ENCODE assay signal across 27 mouse cellular contexts in the genomic region with DNA sequence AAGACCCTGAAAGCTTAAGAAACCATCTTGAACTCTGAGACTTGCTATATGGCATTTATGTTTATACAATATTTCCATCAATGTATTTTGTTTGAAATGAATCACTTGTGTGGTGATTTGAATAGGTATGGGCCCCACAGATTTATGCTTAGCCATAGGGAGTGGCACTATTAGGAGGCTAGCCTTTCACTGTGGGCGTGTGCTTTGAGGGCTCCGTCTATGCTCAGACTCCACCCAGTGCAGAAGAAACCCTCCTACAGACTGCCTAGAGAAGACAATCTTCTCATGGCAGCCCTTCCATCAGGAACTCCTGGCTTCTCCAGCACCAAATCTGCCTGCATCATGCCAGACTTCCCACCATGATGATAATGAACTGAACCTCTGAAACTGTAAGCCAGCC. TPM values are rescaled to one million over a fixed set of nuclear protein-coding genes. Genes with fewer than 3 reads are reported as not detected.
DNase-seq lines count a peak whose midpoint lies in the region; ATAC-seq and TF ChIP-seq lines count a peak whose summit lies in the region.
"Had no signal": no experiment of that assay in that cellular context is flagged by ENCODE, and none has a peak within 500 bp of the region (broad histone marks: within the 10 kb centered on the region; RNA-seq: fewer than 3 reads in every experiment).

No protein-coding gene starts in this region.

- peaks cover 80% of the 10 kb centered on the region for H3K36me3 ChIP-seq in liver, embryonic 12.5 days
- peaks cover 26% of the 10 kb centered on the region; the same call in 1 of the 2 replicates for H3K36me3 ChIP-seq in liver, embryonic 11.5 days (ENCODE audit: control insufficient read depth, insufficient read depth, low read length)
- H3K36me3 ChIP-seq in stomach, postnatal 0 days (ENCODE audit: control insufficient read depth, insufficient read depth, low read length) = peaks cover 11% of the 10 kb centered on the region

- H3K27me3 ChIP-seq in liver, embryonic 12.5 days (replicated peaks) = no peaks in the 10 kb centered on the region
- H3K27me3 ChIP-seq in liver, embryonic 11.5 days (replicated peaks; ENCODE audit: control insufficient read depth, insufficient read depth, low read length) = no peaks in the 10 kb centered on the region
- H3K27me3 ChIP-seq in stomach, postnatal 0 days (ENCODE audit: control insufficient read depth, insufficient read depth, low read length) = no peaks in the 10 kb centered on the region
- H3K27me3 ChIP-seq: embryonic facial prominence, embryonic 13.5 days; forebrain, embryonic 13.5 days had no signal

- no peak overlapping the region for H3K4me3 ChIP-seq in liver, embryonic 12.5 days
- H3K4me3 ChIP-seq in liver, embryonic 11.5 days (ENCODE audit: low read depth, low read length) = no peak overlapping the region
- no peak overlapping the region for H3K4me3 ChIP-seq in stomach, postnatal 0 days (ENCODE audit: low read depth, low read length)
- H3K4me3 ChIP-seq: embryonic facial prominence, embryonic 10.5 days; embryonic facial prominence, embryonic 13.5 days; forebrain, embryonic 10.5 days; forebrain, embryonic 13.5 days; hindbrain, embryonic 10.5 days had no signal

- DNase-seq in liver, embryonic 11.5 days (ENCODE audit: low spot score) = no peak
- no peak for DNase-seq in stomach, postnatal 0 days (ENCODE audit: low spot score)
- DNase-seq in right cerebral cortex, postnatal 36 days (ENCODE audit: low spot score in 2 of 2) = no peak
- no peak for DNase-seq in kidney, postnatal 4 days
- DNase-seq: adrenal gland, postnatal 10 days; adrenal gland, postnatal 36 days; cerebellum, adult 2 months; cerebellum, adult 9-11 months; cerebellum, postnatal 25 days; embryo, embryonic 11 days; gastrocnemius, postnatal 10 days; gastrocnemius, postnatal 36 days had no signal

- no peak overlapping the region for H3K4me2 ChIP-seq in liver, embryonic 12.5 days
- H3K4me2 ChIP-seq in liver, embryonic 11.5 days = no peak overlapping the region
- H3K4me2 ChIP-seq in stomach, postnatal 0 days (replicated peaks; ENCODE audit: low read depth) = no peak overlapping the region
- H3K4me2 ChIP-seq: embryonic facial prominence, embryonic 13.5 days; forebrain, embryonic 13.5 days; heart, embryonic 11.5 days; hindbrain, embryonic 14.5 days had no signal

- H3K9ac ChIP-seq in liver, embryonic 12.5 days = no peak overlapping the region
- H3K9ac ChIP-seq in liver, embryonic 11.5 days (ENCODE audit: low read depth, low read length) = no peak overlapping the region
- no peak overlapping the region for H3K9ac ChIP-seq in stomach, postnatal 0 days (ENCODE audit: low read length)
- H3K9ac ChIP-seq: embryonic facial prominence, embryonic 13.5 days; forebrain, embryonic 13.5 days; hindbrain, embryonic 14.5 days had no signal

- TF ChIP-seq EP300 in stomach, postnatal 0 days (optimal IDR thresholded peaks at IDR 0.05) = no peak

- ATAC-seq in liver, embryonic 12.5 days = peak; percentile 70
- no peak; the same call in 1 of the 2 replicates for ATAC-seq in liver, embryonic 11.5 days (replicated peaks; ENCODE audit: low FRiP score)
- ATAC-seq in erythroblast, adult 5-6 weeks (replicated peaks; ENCODE audit: low FRiP score, poor library complexity, severe bottlenecking) = peak; percentile 69
- ATAC-seq in stomach, postnatal 0 days (ENCODE audit: low FRiP score, low TSS enrichment) = peak; percentile 60; the same call in 1 of the 2 replicates
- ATAC-seq: CD4-positive, CD25-positive, alpha-beta regulatory T cell, adult 4 months; forebrain, embryonic 13.5 days; forebrain, embryonic 16.5 days; hindbrain, postnatal 0 days; inflammation-experienced regulatory T-cells, adult 6 months had no signal

- 34% methylated on average over 2 of the region's 2 CpGs for WGBS in liver, embryonic 12.5 days (ENCODE audit: insufficient replicate concordance)
- 61% methylated on average over 2 of the region's 2 CpGs for WGBS in liver, embryonic 11.5 days
- 62% methylated on average over 2 of the region's 2 CpGs for WGBS in stomach, postnatal 0 days

- TF ChIP-seq CTCF in stomach, postnatal 0 days (IDR thresholded peaks at IDR 0.05; ENCODE audit: low read depth) = no peak

- H3K4me1 ChIP-seq in liver, embryonic 12.5 days = peaks cover 10% of the 10 kb centered on the region
- no peaks in the 10 kb centered on the region for H3K4me1 ChIP-seq in liver, embryonic 11.5 days (replicated peaks; ENCODE audit: control insufficient read depth, insufficient read depth, low read length)
- no peaks in the 10 kb centered on the region for H3K4me1 ChIP-seq in stomach, postnatal 0 days (replicated peaks; ENCODE audit: control insufficient read depth, insufficient read depth)
- H3K4me1 ChIP-seq: embryonic facial prominence, embryonic 10.5 days; embryonic facial prominence, embryonic 13.5 days; forebrain, embryonic 10.5 days; forebrain, embryonic 13.5 days; hindbrain, embryonic 10.5 days had no signal

- no peaks in the 10 kb centered on the region for H3K9me3 ChIP-seq in liver, embryonic 12.5 days (replicated peaks)
- H3K9me3 ChIP-seq in liver, embryonic 11.5 days (ENCODE audit: control insufficient read depth, low read length) = no peaks in the 10 kb centered on the region
- H3K9me3 ChIP-seq in stomach, postnatal 0 days (ENCODE audit: control insufficient read depth, low read length) = no peaks in the 10 kb centered on the region
- H3K9me3 ChIP-seq: embryonic facial prominence, embryonic 10.5 days; embryonic facial prominence, embryonic 13.5 days; forebrain, embryonic 10.5 days; forebrain, embryonic 13.5 days; hindbrain, embryonic 10.5 days had no signal

- no peak overlapping the region for H3K27ac ChIP-seq in liver, embryonic 12.5 days
- no peak overlapping the region for H3K27ac ChIP-seq in liver, embryonic 11.5 days (ENCODE audit: low read depth, low read length)
- H3K27ac ChIP-seq in stomach, postnatal 0 days (replicated peaks) = no peak overlapping the region
- H3K27ac ChIP-seq: embryonic facial prominence, embryonic 10.5 days; embryonic facial prominence, embryonic 13.5 days; forebrain, embryonic 10.5 days; forebrain, embryonic 13.5 days; hindbrain, embryonic 10.5 days; hindbrain, embryonic 14.5 days; hindbrain, postnatal 0 days had no signal

RNA-seq across cellular contexts. Expression of gene Eef1b2, which starts 8.0 kb away (rescaled TPM):
- polyA plus RNA-seq in liver, embryonic 12.5 days (2016; fragmentation: Nextera tagmentation; extraction: Ambion mirVana) = 388 and 395 TPM in 2 replicates
- polyA plus RNA-seq in liver, embryonic 11.5 days (2014; fragmentation: Nextera tagmentation; extraction: Ambion mirVana) = 694 and 775 TPM in 2 replicates
- 258 and 276 TPM in 2 replicates for total RNA-seq in erythroblast, adult 5-6 weeks (2015; ENCODE audit: low replicate concordance)
- 379 and 551 TPM in 2 replicates for total RNA-seq in erythroblast, adult 5-6 weeks (2017; ENCODE audit: low replicate concordance)
- polyA plus RNA-seq in stomach, postnatal 0 days (2015; fragmentation: Nextera tagmentation; extraction: Ambion mirVana) = 427 and 438 TPM in 2 replicates

RNA-seq across cellular contexts. Expression of gene Ndufs1, which starts 8.0 kb away (rescaled TPM):
- 133 and 137 TPM in 2 replicates for polyA plus RNA-seq in liver, embryonic 12.5 days (2016; fragmentation: Nextera tagmentation; extraction: Ambion mirVana)
- polyA plus RNA-seq in liver, embryonic 11.5 days (2014; fragmentation: Nextera tagmentation; extraction: Ambion mirVana) = 184 and 197 TPM in 2 replicates
- 47.3 and 53.7 TPM in 2 replicates for total RNA-seq in erythroblast, adult 5-6 weeks (2015; ENCODE audit: low replicate concordance)
- 55.9 and 56.6 TPM in 2 replicates for total RNA-seq in erythroblast, adult 5-6 weeks (2017; ENCODE audit: low replicate concordance)
- 86.5 and 90.7 TPM in 2 replicates for polyA plus RNA-seq in stomach, postnatal 0 days (2015; fragmentation: Nextera tagmentation; extraction: Ambion mirVana)

RNA-seq across cellular contexts. Expression of gene Gpr1, which starts 45.7 kb away (rescaled TPM):
- 0.08 TPM in 1 of 2 replicates, not detected in the other for polyA plus RNA-seq in liver, embryonic 12.5 days (2016; fragmentation: Nextera tagmentation; extraction: Ambion mirVana)
- 0.09 and 0.14 TPM in 2 replicates for polyA plus RNA-seq in liver, embryonic 11.5 days (2014; fragmentation: Nextera tagmentation; extraction: Ambion mirVana)
- not detected in 2 replicates for total RNA-seq in erythroblast, adult 5-6 weeks (2015; ENCODE audit: low replicate concordance)
- total RNA-seq in erythroblast, adult 5-6 weeks (2017; ENCODE audit: low replicate concordance) = not detected in 2 replicates
- 0.05 and 0.11 TPM in 2 replicates for polyA plus RNA-seq in stomach, postnatal 0 days (2015; fragmentation: Nextera tagmentation; extraction: Ambion mirVana)
- total RNA-seq: granulocyte monocyte progenitor cell, adult 5-6 weeks had no signal
- polyA plus RNA-seq: C2C12; CD4-positive, CD25-positive, alpha-beta regulatory T cell, adult 4 months; embryonic facial prominence, embryonic 13.5 days; heart, embryonic 11.5 days; inflammation-experienced regulatory T-cells, adult 6 months had no signal

RNA-seq across cellular contexts. Expression of gene Ino80d, which starts 54.2 kb away (rescaled TPM):
- polyA plus RNA-seq in liver, embryonic 12.5 days (2016; fragmentation: Nextera tagmentation; extraction: Ambion mirVana) = 7.1 and 7.2 TPM in 2 replicates
- 8.5 and 10.6 TPM in 2 replicates for polyA plus RNA-seq in liver, embryonic 11.5 days (2014; fragmentation: Nextera tagmentation; extraction: Ambion mirVana)
- 22.5 and 28.4 TPM in 2 replicates for total RNA-seq in erythroblast, adult 5-6 weeks (2015; ENCODE audit: low replicate concordance)
- 10.3 and 12.4 TPM in 2 replicates for total RNA-seq in erythroblast, adult 5-6 weeks (2017; ENCODE audit: low replicate concordance)
- 4.3 and 5.9 TPM in 2 replicates for polyA plus RNA-seq in stomach, postnatal 0 days (2015; fragmentation: Nextera tagmentation; extraction: Ambion mirVana)
